Mouse (Mus musculus): ENCODE measurements around the gene Rpl12.
A peak's percentile ranks its signal among the peaks of the same experiment; 100 is the strongest.

DNA sequence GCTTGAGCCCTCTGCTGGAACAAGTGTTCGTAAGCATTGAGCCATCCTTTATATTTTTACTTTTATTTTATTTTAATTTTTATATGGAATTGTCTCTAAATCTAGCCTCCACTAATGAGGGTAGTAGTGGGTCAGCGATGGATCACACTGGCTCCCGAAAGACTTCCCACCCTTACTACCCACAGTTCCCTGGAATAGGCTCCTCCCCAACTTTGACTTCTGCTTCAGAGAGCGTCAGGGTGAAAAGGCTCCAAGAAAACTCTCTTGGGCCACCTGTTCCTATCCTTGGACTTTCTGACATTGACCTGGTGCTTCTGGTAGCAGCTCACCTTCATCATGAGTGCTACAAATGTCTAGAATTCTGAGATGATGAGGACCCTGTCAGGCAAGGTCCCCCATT, 21.3 kb downstream of the Rpl12 start:
- TF ChIP-seq CTCF (IDR thresholded peaks at IDR 0.05), result peak; percentile 23
- no peak for TF ChIP-seq EP300 (IDR thresholded peaks at IDR 0.05)

Measured in lung, postnatal 0 days (tissue).